Mouse (Mus musculus) retina, adult 2 months (tissue): Measurements from ENCODE around the gene Gm498.
A peak's percentile ranks its signal among the peaks of the same experiment; 100 is the strongest.

Source experiments
- DNase-seq: peaks from one replicate; pipeline ENCODE4 v3.0.0-alpha.2; 2012; ENCODE audit warnings: low read depth, low spot score

Gene Gm498

GRCm38 (mm10) chr7:143866538-143866937 is at the start of gene Gm498:
Gene Gm498 (plus strand): TSS chr7:143866838.
- no peak for DNase-seq

GRCm38 (mm10) chr7:143819201-143819600 is 47.4 kb upstream of the Gm498 start:
- no peak for DNase-seq

GRCm38 (mm10) chr7:143821241-143821640 is 45.4 kb upstream of the Gm498 start:
- no peak for DNase-seq

GRCm38 (mm10) chr7:143822375-143823265 is 44.0 kb upstream of the Gm498 start, which contains the start of the genes Nadsyn1 and Dhcr7:
Gene Nadsyn1 (minus strand): TSS chr7:143822849.
Gene Dhcr7 (plus strand): TSS chr7:143823145.
- DNase-seq, result peak; percentile 95

GRCm38 (mm10) chr7:143823266-143823605 is 43.4 kb upstream of the Gm498 start:
- no peak for DNase-seq

GRCm38 (mm10) chr7:143826985-143827384 is 39.7 kb upstream of the Gm498 start:
- no peak for DNase-seq

GRCm38 (mm10) chr7:143829504-143830331 is 36.9 kb upstream of the Gm498 start:
- peak; percentile 92 for DNase-seq

GRCm38 (mm10) chr7:143830399-143830798 is 36.2 kb upstream of the Gm498 start:
- no peak for DNase-seq

- DNase-seq, result no peak
Measured at GRCm38 (mm10) chr7:143832196-143832595, 34.4 kb upstream of the Gm498 start.

GRCm38 (mm10) chr7:143832611-143833010 is 34.0 kb upstream of the Gm498 start:
- DNase-seq, result no peak

- DNase-seq, result no peak
Measured at GRCm38 (mm10) chr7:143833581-143834190, 33.0 kb upstream of the Gm498 start.

- no peak for DNase-seq
Measured at GRCm38 (mm10) chr7:143834316-143834715, 32.3 kb upstream of the Gm498 start.

GRCm38 (mm10) chr7:143834972-143835371 is 31.7 kb upstream of the Gm498 start:
- no peak for DNase-seq

- no peak for DNase-seq
Measured at GRCm38 (mm10) chr7:143837705-143838358, 28.8 kb upstream of the Gm498 start.

GRCm38 (mm10) chr7:143840121-143840520 is 26.5 kb upstream of the Gm498 start:
- DNase-seq, result no peak

- DNase-seq, result no peak
Measured at GRCm38 (mm10) chr7:143841301-143841700, 25.3 kb upstream of the Gm498 start.

- no peak for DNase-seq
Measured at GRCm38 (mm10) chr7:143848127-143848767, 18.4 kb upstream of the Gm498 start.

GRCm38 (mm10) chr7:143848768-143849482 is 17.7 kb upstream of the Gm498 start:
- DNase-seq, result no peak

GRCm38 (mm10) chr7:143868874-143869273 is 2.2 kb downstream of the Gm498 start:
- no peak for DNase-seq

- DNase-seq, result no peak
Measured at GRCm38 (mm10) chr7:143883717-143884116, 17.1 kb downstream of the Gm498 start.
